Mouse (Mus musculus): ENCODE data around the gene Iqce.

DNA sequence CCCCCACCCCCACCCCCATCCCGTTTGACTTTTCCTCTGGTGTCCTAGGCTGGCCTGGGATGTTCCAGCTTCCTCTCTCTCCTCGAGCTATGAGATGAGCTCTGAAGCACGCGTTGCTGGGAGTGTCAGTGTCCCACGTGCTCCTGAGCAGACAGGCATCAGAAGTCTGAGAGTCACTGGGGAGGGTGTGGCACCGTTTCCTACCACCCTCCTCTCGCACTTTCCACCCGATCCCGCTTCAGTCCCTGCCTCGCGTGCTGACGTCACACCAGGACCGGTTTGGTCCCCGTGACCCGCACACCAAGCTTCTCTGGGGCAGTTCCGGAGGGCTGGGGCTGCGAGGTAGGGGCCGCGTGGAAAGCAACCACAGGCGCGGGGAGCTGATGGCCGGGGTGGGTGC is 33.1 kb upstream of the Iqce start:
- no peak for TF ChIP-seq POLR2A (IDR thresholded peaks at IDR 0.05; ENCODE audit: insufficient read length, low read depth)
- no peak for TF ChIP-seq USF1 (IDR thresholded peaks at IDR 0.05; ENCODE audit: low read depth)
- no peak for TF ChIP-seq CEBPB (IDR thresholded peaks at IDR 0.05; ENCODE audit: insufficient read depth, poor library complexity, severe bottlenecking)
- TF ChIP-seq TCF12 (IDR thresholded peaks at IDR 0.05; ENCODE audit: insufficient read depth, poor library complexity, severe bottlenecking) = no peak
